Mouse (Mus musculus): ENCODE data around the gene Cul4a. TPM values are rescaled to one million over a fixed set of nuclear protein-coding genes. Genes with fewer than 3 reads are reported as not detected.

Cul4a gene
- polyA plus RNA-seq, 1 experiment from 2014 or later, result 89.4 TPM

DNA sequence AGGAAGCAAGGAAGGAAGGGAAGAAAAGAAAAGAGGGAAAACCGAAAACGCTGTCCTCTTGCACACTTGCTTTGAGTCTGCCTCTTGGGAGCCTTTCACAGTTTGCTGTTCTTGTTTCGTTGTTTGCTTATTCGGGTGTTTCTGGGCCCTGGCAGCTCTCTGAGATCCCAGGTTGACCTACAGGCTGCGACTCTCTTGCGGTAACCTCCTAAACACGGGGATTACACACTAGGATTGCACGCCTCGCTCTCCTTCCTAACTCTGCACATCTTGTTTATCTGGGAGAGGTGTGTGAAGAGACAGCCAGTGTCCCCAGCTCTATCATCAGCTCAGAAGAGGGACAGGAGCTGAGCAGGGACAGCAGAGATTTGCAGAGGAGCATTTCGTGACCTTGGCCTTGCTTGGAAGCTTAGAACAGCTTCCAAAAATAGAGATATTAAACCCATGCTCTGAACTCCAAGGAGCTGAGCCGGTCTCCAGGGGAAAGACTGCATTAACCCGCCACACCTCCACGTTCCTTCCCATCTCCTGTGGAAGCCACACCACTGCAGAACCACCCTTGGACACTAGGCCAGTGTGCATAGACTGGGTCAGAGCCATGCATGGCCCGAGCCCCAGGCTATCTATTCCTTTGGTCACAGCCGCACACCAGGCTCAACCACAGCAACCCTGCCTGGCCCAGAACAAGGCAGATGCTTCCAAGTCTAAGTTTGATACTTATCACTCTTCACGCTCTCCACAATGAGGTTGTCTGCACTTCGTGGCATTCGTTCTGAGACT is 75.7 kb downstream of the Cul4a start:
- 82% methylated on average over 18 of the region's 18 CpGs for WGBS
- no peak overlapping the region for H3K4me2 ChIP-seq
- no peaks in the 10 kb centered on the region for H3K4me1 ChIP-seq
- no peak overlapping the region for H3K4me3 ChIP-seq
- no peak for ATAC-seq (ENCODE audit: insufficient number of reproducible peaks, insufficient read depth, low FRiP score, low TSS enrichment, low read depth)
- no peak overlapping the region for H3K27ac ChIP-seq
- no peaks in the 10 kb centered on the region for H3K27me3 ChIP-seq
- H3K36me3 ChIP-seq, result peaks cover 37% of the 10 kb centered on the region
- H3K9me3 ChIP-seq, result no peaks in the 10 kb centered on the region
- H3K9ac ChIP-seq, result no peak overlapping the region

- 62% methylated on average over 2 of the region's 2 CpGs for WGBS
- H3K27me3 ChIP-seq, result no peaks in the 10 kb centered on the region
- ATAC-seq (ENCODE audit: insufficient number of reproducible peaks, insufficient read depth, low FRiP score, low TSS enrichment, low read depth), result no peak
- H3K36me3 ChIP-seq, result peaks cover 32% of the 10 kb centered on the region
- H3K4me2 ChIP-seq, result no peak overlapping the region
- H3K4me1 ChIP-seq, result no peaks in the 10 kb centered on the region
- H3K27ac ChIP-seq, result no peak overlapping the region
- no peak overlapping the region for H3K9ac ChIP-seq
- no peaks in the 10 kb centered on the region for H3K9me3 ChIP-seq
- no peak overlapping the region for H3K4me3 ChIP-seq
Measured at GRCm38 (mm10) chr8:13181691-13181976, 76.2 kb downstream of the Cul4a start.

GRCm38 (mm10) chr8:13186819-13187218 is 81.4 kb downstream of the Cul4a start:
- 83% methylated on average over 8 of the region's 8 CpGs for WGBS
- no peak overlapping the region for H3K27ac ChIP-seq
- no peaks in the 10 kb centered on the region for H3K4me1 ChIP-seq
- no peaks in the 10 kb centered on the region for H3K9me3 ChIP-seq
- H3K36me3 ChIP-seq, result peaks cover 13% of the 10 kb centered on the region; the same call in 1 of the 2 replicates
- no peak for ATAC-seq (ENCODE audit: insufficient number of reproducible peaks, insufficient read depth, low FRiP score, low TSS enrichment, low read depth)
- H3K4me3 ChIP-seq, result no peak overlapping the region
- H3K9ac ChIP-seq, result no peak overlapping the region
- H3K4me2 ChIP-seq, result no peak overlapping the region
- H3K27me3 ChIP-seq, result no peaks in the 10 kb centered on the region

GRCm38 (mm10) chr8:13187229-13187628 is 81.8 kb downstream of the Cul4a start:
- Histone ChIP-seq H3K27me3 (no peaks in the 10 kb centered on the region), H3K9me3 (no peaks in the 10 kb centered on the region), H3K27ac (no peak overlapping the region), H3K4me3 (no peak overlapping the region), H3K36me3 (peaks cover 11% of the 10 kb centered on the region; the same call in 1 of the 2 replicates), H3K9ac (no peak overlapping the region), H3K4me2 (no peak overlapping the region), H3K4me1 (no peaks in the 10 kb centered on the region)
- WGBS, result 72% methylated on average over 9 of the region's 9 CpGs
- ATAC-seq (ENCODE audit: insufficient number of reproducible peaks, insufficient read depth, low FRiP score, low TSS enrichment, low read depth), result no peak

DNA sequence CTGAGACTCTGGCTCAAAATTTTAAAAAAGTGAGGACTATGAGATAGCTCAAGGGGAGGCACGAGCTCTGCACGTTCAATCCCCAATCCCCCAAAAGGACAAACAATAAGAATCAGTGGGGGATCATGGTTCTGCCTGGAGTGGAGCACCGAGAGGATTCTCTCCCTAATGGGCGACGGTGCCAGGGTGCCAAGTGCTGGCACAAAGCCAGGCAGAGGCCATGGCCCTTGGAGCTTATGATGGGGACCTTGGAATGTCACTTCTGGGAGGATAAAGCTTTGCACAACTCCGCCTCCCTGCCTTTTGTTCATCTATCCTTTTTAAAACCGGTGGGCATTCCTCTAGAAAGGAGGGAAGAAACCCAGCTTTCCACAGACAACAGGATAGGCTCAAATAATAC is 82.2 kb downstream of the Cul4a start:
- 69% methylated on average over 7 of the region's 7 CpGs for WGBS
- Histone ChIP-seq H3K9me3 (no peaks in the 10 kb centered on the region), H3K36me3 (peaks cover 7% of the 10 kb centered on the region; the same call in 1 of the 2 replicates), H3K4me2 (no peak overlapping the region), H3K9ac (no peak overlapping the region), H3K27ac (no peak overlapping the region), H3K4me1 (no peaks in the 10 kb centered on the region), H3K4me3 (no peak overlapping the region), H3K27me3 (no peaks in the 10 kb centered on the region)
- no peak for ATAC-seq (ENCODE audit: insufficient number of reproducible peaks, insufficient read depth, low FRiP score, low TSS enrichment, low read depth)

DNA sequence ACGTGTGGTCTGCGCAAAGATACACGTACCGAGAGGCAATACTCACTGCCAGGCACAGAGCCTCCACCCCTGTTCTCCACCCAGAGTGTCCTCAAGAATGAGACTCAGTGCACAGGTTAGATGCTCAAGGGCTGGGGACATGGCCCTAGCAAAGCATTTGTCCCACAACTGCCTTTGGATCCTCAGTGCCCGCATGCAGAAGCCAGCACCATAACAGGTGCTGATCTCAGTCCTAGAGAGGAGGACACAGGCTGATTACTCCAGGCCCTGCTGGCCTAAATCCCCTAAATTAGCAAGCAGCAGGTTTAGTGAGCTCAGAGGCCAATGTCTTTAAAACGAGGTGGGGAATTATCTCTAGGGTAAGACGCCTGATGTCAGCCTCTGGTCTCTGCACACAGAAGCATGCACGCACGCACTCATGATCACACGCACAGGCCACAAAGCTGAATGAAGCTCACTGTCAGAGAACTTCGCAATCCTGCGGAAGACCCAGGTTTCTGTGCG is 82.7 kb downstream of the Cul4a start:
- Histone ChIP-seq H3K36me3 (peaks cover 7% of the 10 kb centered on the region; the same call in 1 of the 2 replicates), H3K9ac (no peak overlapping the region), H3K4me1 (no peaks in the 10 kb centered on the region), H3K27me3 (no peaks in the 10 kb centered on the region), H3K4me3 (no peak overlapping the region), H3K4me2 (no peak overlapping the region), H3K27ac (no peak overlapping the region), H3K9me3 (no peaks in the 10 kb centered on the region)
- no peak for ATAC-seq (ENCODE audit: insufficient number of reproducible peaks, insufficient read depth, low FRiP score, low TSS enrichment, low read depth)
- 84% methylated on average over 13 of the region's 13 CpGs for WGBS

- WGBS, result 80% methylated on average over 1 of the region's 1 CpGs
- peaks cover 7% of the 10 kb centered on the region; the same call in 1 of the 2 replicates for H3K36me3 ChIP-seq
- no peak overlapping the region for H3K4me2 ChIP-seq
- H3K27me3 ChIP-seq, result no peaks in the 10 kb centered on the region
- no peaks in the 10 kb centered on the region for H3K4me1 ChIP-seq
- ATAC-seq (ENCODE audit: insufficient number of reproducible peaks, insufficient read depth, low FRiP score, low TSS enrichment, low read depth), result no peak
- H3K9ac ChIP-seq, result no peak overlapping the region
- no peak overlapping the region for H3K4me3 ChIP-seq
- no peak overlapping the region for H3K27ac ChIP-seq
- no peaks in the 10 kb centered on the region for H3K9me3 ChIP-seq
Measured at GRCm38 (mm10) chr8:13188857-13189256, 83.4 kb downstream of the Cul4a start.

GRCm38 (mm10) chr8:13190235-13190634 is 84.8 kb downstream of the Cul4a start:
- no peak overlapping the region for H3K4me2 ChIP-seq
- no peak for ATAC-seq (ENCODE audit: insufficient number of reproducible peaks, insufficient read depth, low FRiP score, low TSS enrichment, low read depth)
- H3K27me3 ChIP-seq, result no peaks in the 10 kb centered on the region
- no peak overlapping the region for H3K4me3 ChIP-seq
- H3K9me3 ChIP-seq, result no peaks in the 10 kb centered on the region
- H3K9ac ChIP-seq, result no peak overlapping the region
- 90% methylated on average over 8 of the region's 8 CpGs for WGBS
- no peak overlapping the region for H3K27ac ChIP-seq
- H3K36me3 ChIP-seq, result peaks cover 3% of the 10 kb centered on the region; the same call in 1 of the 2 replicates
- H3K4me1 ChIP-seq, result peaks cover 10% of the 10 kb centered on the region

DNA sequence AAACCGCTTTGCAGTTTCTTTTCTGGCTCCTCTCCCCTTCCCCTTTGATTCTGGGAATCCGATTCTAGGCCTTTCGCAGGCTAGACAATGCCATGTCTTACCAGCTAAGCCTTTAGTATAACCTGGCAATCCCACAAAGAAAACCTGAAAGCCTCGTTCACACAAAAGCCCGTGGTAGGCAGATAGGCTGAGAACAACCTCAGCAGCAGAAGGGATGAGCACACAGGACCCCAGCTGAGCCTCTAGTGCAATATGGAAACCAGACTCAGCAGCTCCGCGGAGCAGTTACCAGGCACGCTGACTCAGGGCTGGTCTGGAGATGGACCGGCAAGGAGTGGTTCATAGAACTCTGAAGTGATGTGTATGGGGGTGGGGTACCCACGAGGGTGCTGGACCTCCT is 89.4 kb downstream of the Cul4a start:
- no peaks in the 10 kb centered on the region for H3K9me3 ChIP-seq
- no peak overlapping the region for H3K4me3 ChIP-seq
- WGBS, result 24% methylated on average over 10 of the region's 10 CpGs
- H3K4me2 ChIP-seq, result peak overlapping the region; percentile 14; the same call in 1 of the 2 replicates
- peaks cover 16% of the 10 kb centered on the region for H3K4me1 ChIP-seq
- H3K27me3 ChIP-seq, result peaks cover 14% of the 10 kb centered on the region
- no peaks in the 10 kb centered on the region for H3K36me3 ChIP-seq
- H3K9ac ChIP-seq, result no peak overlapping the region
- H3K27ac ChIP-seq, result peak overlapping the region; percentile 81
- ATAC-seq (ENCODE audit: insufficient number of reproducible peaks, insufficient read depth, low FRiP score, low TSS enrichment, low read depth), result no peak

GRCm38 (mm10) chr8:13197493-13197892 is 92.1 kb downstream of the Cul4a start:
- no peak overlapping the region for H3K4me2 ChIP-seq
- ATAC-seq (ENCODE audit: insufficient number of reproducible peaks, insufficient read depth, low FRiP score, low TSS enrichment, low read depth), result no peak
- H3K9me3 ChIP-seq, result no peaks in the 10 kb centered on the region
- peaks cover 23% of the 10 kb centered on the region for H3K4me1 ChIP-seq
- no peak overlapping the region for H3K4me3 ChIP-seq
- WGBS, result 77% methylated on average over 5 of the region's 5 CpGs
- H3K36me3 ChIP-seq, result no peaks in the 10 kb centered on the region
- H3K27me3 ChIP-seq, result peaks cover 41% of the 10 kb centered on the region
- no peak overlapping the region for H3K27ac ChIP-seq
- H3K9ac ChIP-seq, result no peak overlapping the region
